Mouse (Mus musculus): ENCODE measurements around the gene Slc6a20a. TPM values are rescaled to one million over a fixed set of nuclear protein-coding genes. Genes with fewer than 3 reads are reported as not detected.

Gene Slc6a20a
- polyA plus RNA-seq, 1 experiment from 2014 or later: 1.5 TPM

DNA sequence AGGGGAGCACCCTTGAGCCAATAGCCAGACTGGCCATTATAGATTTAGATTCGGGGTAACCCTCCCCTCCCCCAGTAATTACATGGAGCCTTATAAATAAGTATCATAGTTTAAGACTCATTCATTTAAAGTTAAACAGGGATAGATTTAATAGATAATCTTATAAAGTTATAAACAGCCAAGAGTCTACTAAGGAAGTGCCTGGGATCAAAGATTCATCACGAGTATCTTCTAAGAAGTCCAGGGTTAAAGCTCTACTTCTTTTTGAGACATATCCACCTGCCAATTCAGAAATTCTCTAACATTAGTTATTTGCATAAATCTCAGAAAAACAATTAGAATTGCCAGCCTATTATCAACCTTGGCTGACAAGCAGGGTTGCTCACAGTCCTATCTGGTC, 53.9 kb downstream of the Slc6a20a start:
- ATAC-seq (ENCODE audit: low FRiP score) (no peak), DNase-seq (ENCODE audit: low spot score) (no peak)
- WGBS: 87% methylated on average over 2 of the region's 2 CpGs
- H3K9me3 ChIP-seq (ENCODE audit: control insufficient read depth, low read length): no peaks in the 10 kb centered on the region
- no peaks in the 10 kb centered on the region for H3K36me3 ChIP-seq (ENCODE audit: control insufficient read depth, insufficient read depth, low read length)
- no peak overlapping the region for H3K4me2 ChIP-seq (replicated peaks; ENCODE audit: low read depth, low read length)
- no peaks in the 10 kb centered on the region for H3K27me3 ChIP-seq (ENCODE audit: control insufficient read depth, insufficient read depth, low read length)
- no peak overlapping the region for H3K27ac ChIP-seq (ENCODE audit: low read depth, low read length)
- no peaks in the 10 kb centered on the region for H3K4me1 ChIP-seq (replicated peaks; ENCODE audit: control insufficient read depth, insufficient read depth, low read length)
- no peak overlapping the region for H3K4me3 ChIP-seq (ENCODE audit: low read depth, low read length)
- H3K9ac ChIP-seq (ENCODE audit: low read depth, low read length): no peak overlapping the region

DNA sequence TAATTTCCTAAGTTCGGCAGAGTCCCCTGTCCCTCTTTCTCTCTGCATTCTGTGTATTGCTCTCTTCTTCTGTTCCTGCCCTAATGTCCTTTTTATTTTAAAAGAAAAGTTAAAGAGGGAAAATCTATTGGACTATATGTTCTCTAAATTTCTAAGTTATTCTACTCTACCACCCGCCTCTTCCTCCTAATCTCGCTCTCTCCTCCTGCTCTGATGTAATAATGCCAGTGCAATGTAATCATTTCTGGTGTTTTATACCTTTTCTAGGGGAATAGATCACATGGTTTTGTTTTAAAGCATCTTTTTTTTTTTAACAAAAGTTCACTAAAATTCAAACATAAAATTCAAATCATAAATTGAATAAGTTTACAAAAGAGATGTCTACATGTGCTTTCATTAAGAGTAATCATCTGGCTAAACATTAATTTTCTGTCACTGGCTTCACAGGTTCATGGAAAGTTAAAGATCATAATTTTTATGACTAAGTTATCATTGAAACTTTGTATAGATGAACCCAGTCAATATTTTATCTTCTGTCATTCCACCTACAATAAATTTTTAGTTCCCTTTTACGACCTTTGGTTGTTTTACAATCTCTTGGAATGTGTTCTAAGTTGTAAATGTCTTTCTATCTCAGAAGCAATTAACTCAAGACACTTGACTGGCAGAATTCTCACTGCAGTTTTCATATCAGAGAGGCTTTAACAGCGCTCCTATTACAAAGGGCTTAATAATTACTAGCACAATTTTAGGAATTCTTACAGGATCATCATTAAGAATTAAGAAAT, 58.2 kb downstream of the Slc6a20a start:
- ATAC-seq (ENCODE audit: low FRiP score): no peak
- H3K27me3 ChIP-seq (ENCODE audit: control insufficient read depth, insufficient read depth, low read length): no peaks in the 10 kb centered on the region
- WGBS: 94% methylated on average over 5 of the region's 5 CpGs

DNA sequence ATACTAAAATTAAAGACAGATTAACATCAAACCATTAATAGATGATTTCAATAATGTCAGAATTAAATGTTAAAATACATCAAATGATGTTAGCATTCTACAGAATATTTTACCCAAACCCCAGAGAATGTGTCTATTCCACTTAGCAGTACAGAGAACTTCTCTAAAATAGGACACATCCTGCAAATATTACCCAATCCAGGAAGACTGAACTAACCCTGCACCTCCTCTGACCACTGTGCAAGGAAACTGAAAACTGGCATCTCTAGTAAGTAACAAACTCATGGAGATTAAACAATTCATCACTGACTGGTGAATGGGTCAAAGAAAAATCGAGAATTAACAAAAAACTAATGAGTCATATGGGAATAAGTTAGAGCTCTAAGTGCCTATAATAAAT, 77.2 kb downstream of the Slc6a20a start:
- WGBS: 87% methylated on average over 1 of the region's 1 CpGs
- Histone ChIP-seq H3K4me1 (replicated peaks; ENCODE audit: control insufficient read depth, insufficient read depth, low read length) (no peaks in the 10 kb centered on the region), H3K27me3 (ENCODE audit: control insufficient read depth, insufficient read depth, low read length) (no peaks in the 10 kb centered on the region), H3K4me2 (replicated peaks; ENCODE audit: low read depth, low read length) (no peak overlapping the region), H3K36me3 (ENCODE audit: control insufficient read depth, insufficient read depth, low read length) (no peaks in the 10 kb centered on the region), H3K4me3 (ENCODE audit: low read depth, low read length) (no peak overlapping the region), H3K9ac (ENCODE audit: low read depth, low read length) (no peak overlapping the region), H3K9me3 (ENCODE audit: control insufficient read depth, low read length) (no peaks in the 10 kb centered on the region), H3K27ac (ENCODE audit: low read depth, low read length) (no peak overlapping the region)
- no peak for DNase-seq (ENCODE audit: low spot score)
- no peak for ATAC-seq (ENCODE audit: low FRiP score)

More for the DNA sequence above, 58.2 kb downstream of the Slc6a20a start:
- H3K9me3 ChIP-seq (ENCODE audit: control insufficient read depth, low read length): no peaks in the 10 kb centered on the region
- no peak overlapping the region for H3K27ac ChIP-seq (ENCODE audit: low read depth, low read length)
- H3K36me3 ChIP-seq (ENCODE audit: control insufficient read depth, insufficient read depth, low read length): no peaks in the 10 kb centered on the region
- no peak overlapping the region for H3K4me3 ChIP-seq (ENCODE audit: low read depth, low read length)
- no peaks in the 10 kb centered on the region for H3K4me1 ChIP-seq (replicated peaks; ENCODE audit: control insufficient read depth, insufficient read depth, low read length)
- H3K9ac ChIP-seq (ENCODE audit: low read depth, low read length): no peak overlapping the region
- no peak overlapping the region for H3K4me2 ChIP-seq (replicated peaks; ENCODE audit: low read depth, low read length)
- DNase-seq (ENCODE audit: low spot score): no peak

DNA sequence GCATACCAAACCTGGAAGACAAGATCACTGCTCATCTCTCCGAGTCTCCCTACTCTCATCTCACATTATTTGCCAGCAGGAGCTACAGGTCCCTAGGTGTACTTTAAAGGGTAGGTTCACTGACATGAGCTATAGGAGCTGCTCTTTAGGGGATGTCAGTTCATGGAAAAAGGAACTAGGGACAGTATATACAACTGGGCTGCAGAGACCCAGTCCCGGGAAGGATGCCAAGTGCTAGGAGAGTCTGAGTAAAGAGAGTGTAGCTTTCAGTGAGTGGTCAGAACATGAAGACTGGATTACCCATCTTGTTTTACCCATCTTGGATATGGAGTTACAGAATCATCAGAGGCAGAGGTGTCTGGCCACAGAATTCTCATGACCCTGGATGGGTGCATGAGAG, 81.3 kb downstream of the Slc6a20a start:
- ATAC-seq (ENCODE audit: low FRiP score): no peak
- Histone ChIP-seq H3K27me3 (ENCODE audit: control insufficient read depth, insufficient read depth, low read length) (no peaks in the 10 kb centered on the region), H3K9me3 (ENCODE audit: control insufficient read depth, low read length) (no peaks in the 10 kb centered on the region), H3K27ac (ENCODE audit: low read depth, low read length) (no peak overlapping the region), H3K4me1 (replicated peaks; ENCODE audit: control insufficient read depth, insufficient read depth, low read length) (no peaks in the 10 kb centered on the region), H3K36me3 (ENCODE audit: control insufficient read depth, insufficient read depth, low read length) (no peaks in the 10 kb centered on the region), H3K4me2 (replicated peaks; ENCODE audit: low read depth, low read length) (no peak overlapping the region), H3K9ac (ENCODE audit: low read depth, low read length) (no peak overlapping the region), H3K4me3 (ENCODE audit: low read depth, low read length) (no peak overlapping the region)
- DNase-seq (ENCODE audit: low spot score): no peak
- WGBS: 95% methylated on average over 2 of the region's 2 CpGs

DNA sequence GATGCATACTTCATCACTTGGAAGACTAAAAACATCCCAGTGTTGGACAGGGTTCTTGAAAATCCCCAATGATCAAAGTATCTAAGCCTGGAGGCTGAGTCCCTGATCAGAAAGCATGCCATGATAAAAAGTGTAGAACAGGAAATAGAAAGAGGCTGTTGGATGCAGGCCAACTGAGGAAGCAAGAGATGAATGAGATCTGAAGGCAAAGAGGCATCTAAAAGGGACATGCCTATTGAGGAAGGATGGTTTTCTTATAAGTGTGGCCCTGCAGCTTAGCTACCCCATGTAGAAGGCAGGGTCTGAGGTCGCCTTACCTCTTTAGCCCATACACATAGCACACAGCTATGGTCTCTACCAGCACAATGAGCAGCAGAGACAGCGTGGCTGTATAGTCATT, 81.8 kb downstream of the Slc6a20a start:
- ATAC-seq (ENCODE audit: low FRiP score) (no peak), DNase-seq (ENCODE audit: low spot score) (no peak)
- Histone ChIP-seq H3K27me3 (ENCODE audit: control insufficient read depth, insufficient read depth, low read length) (no peaks in the 10 kb centered on the region), H3K4me2 (replicated peaks; ENCODE audit: low read depth, low read length) (no peak overlapping the region), H3K9ac (ENCODE audit: low read depth, low read length) (no peak overlapping the region), H3K36me3 (ENCODE audit: control insufficient read depth, insufficient read depth, low read length) (no peaks in the 10 kb centered on the region), H3K4me1 (replicated peaks; ENCODE audit: control insufficient read depth, insufficient read depth, low read length) (no peaks in the 10 kb centered on the region), H3K27ac (ENCODE audit: low read depth, low read length) (no peak overlapping the region), H3K9me3 (ENCODE audit: control insufficient read depth, low read length) (no peaks in the 10 kb centered on the region), H3K4me3 (ENCODE audit: low read depth, low read length) (no peak overlapping the region)
- 89% methylated on average over 2 of the region's 2 CpGs for WGBS

DNA sequence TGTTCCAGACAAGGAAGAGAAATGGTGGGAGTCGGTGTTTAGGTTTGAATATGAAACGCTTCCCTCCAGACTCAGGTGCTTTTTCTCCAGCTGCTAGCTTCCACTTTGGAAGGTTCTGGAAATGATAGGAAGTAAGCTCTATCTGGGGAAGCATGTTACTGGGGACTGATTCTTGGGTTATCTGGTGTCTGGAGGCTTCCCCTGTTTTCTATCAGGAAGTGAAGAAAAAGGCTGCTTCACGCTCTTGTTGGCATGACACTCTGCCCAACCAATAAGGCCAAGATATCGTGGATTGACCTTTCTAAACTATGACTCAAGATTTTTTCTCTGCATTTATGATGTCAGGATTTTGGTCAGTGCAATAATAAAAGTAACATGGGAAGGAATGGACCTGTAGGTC, 83.5 kb downstream of the Slc6a20a start:
- ATAC-seq (ENCODE audit: low FRiP score) (no peak), DNase-seq (ENCODE audit: low spot score) (no peak)
- Histone ChIP-seq H3K4me3 (ENCODE audit: low read depth, low read length) (no peak overlapping the region), H3K27ac (ENCODE audit: low read depth, low read length) (no peak overlapping the region), H3K4me2 (replicated peaks; ENCODE audit: low read depth, low read length) (no peak overlapping the region), H3K4me1 (replicated peaks; ENCODE audit: control insufficient read depth, insufficient read depth, low read length) (no peaks in the 10 kb centered on the region), H3K9ac (ENCODE audit: low read depth, low read length) (no peak overlapping the region), H3K27me3 (ENCODE audit: control insufficient read depth, insufficient read depth, low read length) (no peaks in the 10 kb centered on the region), H3K9me3 (ENCODE audit: control insufficient read depth, low read length) (no peaks in the 10 kb centered on the region), H3K36me3 (ENCODE audit: control insufficient read depth, insufficient read depth, low read length) (no peaks in the 10 kb centered on the region)
- WGBS: 93% methylated on average over 4 of the region's 4 CpGs

DNA sequence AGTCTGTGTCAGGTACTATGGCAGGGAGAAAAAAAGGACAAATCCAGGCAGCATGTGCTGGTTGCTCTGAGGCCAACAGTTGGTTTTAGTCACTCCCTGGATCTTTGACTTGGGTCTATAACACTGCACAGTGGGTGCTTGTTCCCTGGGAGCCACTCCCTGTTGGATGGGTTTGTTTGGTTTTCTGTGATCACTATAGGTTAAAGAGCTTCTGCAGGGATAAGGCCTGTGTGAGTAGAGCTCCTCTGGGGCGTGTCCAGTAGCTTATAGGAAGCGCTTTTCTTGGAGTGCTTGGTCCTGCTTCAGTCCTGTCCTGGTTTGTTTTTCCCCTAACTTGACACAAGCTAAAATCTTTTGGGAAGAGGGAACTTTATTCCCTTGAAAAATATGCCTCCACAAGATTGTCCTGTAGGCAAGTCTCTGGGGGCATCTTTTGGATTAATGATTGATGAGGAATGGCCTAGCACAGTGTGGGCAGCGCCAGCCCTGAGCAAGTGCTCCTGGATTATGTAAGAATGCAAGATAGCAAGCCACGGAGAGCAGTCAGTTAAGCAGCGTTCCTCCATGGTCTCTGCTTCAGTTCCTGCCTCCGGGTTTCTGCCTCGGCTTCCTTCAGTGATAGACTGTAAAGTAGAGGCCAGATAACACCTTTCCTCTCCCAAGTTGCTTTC, 89.3 kb downstream of the Slc6a20a start:
- 84% methylated on average over 7 of the region's 7 CpGs for WGBS
- H3K4me3 ChIP-seq (ENCODE audit: low read depth, low read length): no peak overlapping the region
- no peaks in the 10 kb centered on the region for H3K4me1 ChIP-seq (replicated peaks; ENCODE audit: control insufficient read depth, insufficient read depth, low read length)
- no peaks in the 10 kb centered on the region for H3K27me3 ChIP-seq (ENCODE audit: control insufficient read depth, insufficient read depth, low read length)
- DNase-seq (ENCODE audit: low spot score) (no peak), ATAC-seq (ENCODE audit: low FRiP score) (no peak)
- H3K9me3 ChIP-seq (ENCODE audit: control insufficient read depth, low read length): no peaks in the 10 kb centered on the region
- H3K9ac ChIP-seq (ENCODE audit: low read depth, low read length): no peak overlapping the region
- H3K36me3 ChIP-seq (ENCODE audit: control insufficient read depth, insufficient read depth, low read length): no peaks in the 10 kb centered on the region
- no peak overlapping the region for H3K27ac ChIP-seq (ENCODE audit: low read depth, low read length)
- H3K4me2 ChIP-seq (replicated peaks; ENCODE audit: low read depth, low read length): no peak overlapping the region
